Mouse (Mus musculus): ENCODE measurements around the gene Nmur1.

Gene Nmur1

GRCm38 (mm10) chr1:86409476-86409875, 16.6 kb downstream of the Nmur1 start:
- DNase-seq (ENCODE audit: low read depth, low spot score) = no peak

- DNase-seq (ENCODE audit: low read depth, low spot score) = no peak
Observed at GRCm38 (mm10) chr1:86408515-86408914, 17.5 kb downstream of the Nmur1 start.

GRCm38 (mm10) chr1:86406914-86407313, 19.1 kb downstream of the Nmur1 start:
- peak; percentile 40 for DNase-seq (ENCODE audit: low read depth, low spot score)

- DNase-seq (ENCODE audit: low read depth, low spot score) = no peak
Observed at GRCm38 (mm10) chr1:86406313-86406712, 19.7 kb downstream of the Nmur1 start.

GRCm38 (mm10) chr1:86404834-86405233, 21.2 kb downstream of the Nmur1 start:
- peak; percentile 52 for DNase-seq (ENCODE audit: low read depth, low spot score)

GRCm38 (mm10) chr1:86400096-86400754, 25.8 kb downstream of the Nmur1 start:
- no peak for DNase-seq (ENCODE audit: low read depth, low spot score)

GRCm38 (mm10) chr1:86399322-86399721, 26.7 kb downstream of the Nmur1 start:
- no peak for DNase-seq (ENCODE audit: low read depth, low spot score)

GRCm38 (mm10) chr1:86398222-86398621, 27.8 kb downstream of the Nmur1 start:
- DNase-seq (ENCODE audit: low read depth, low spot score) = no peak

GRCm38 (mm10) chr1:86397621-86398020, 28.4 kb downstream of the Nmur1 start:
- no peak for DNase-seq (ENCODE audit: low read depth, low spot score)

GRCm38 (mm10) chr1:86395897-86396296, 30.1 kb downstream of the Nmur1 start:
- DNase-seq (ENCODE audit: low read depth, low spot score) = no peak

- DNase-seq (ENCODE audit: low read depth, low spot score) = peak; percentile 86
Observed at GRCm38 (mm10) chr1:86394246-86394645, 31.8 kb downstream of the Nmur1 start.

GRCm38 (mm10) chr1:86393219-86393618, 32.8 kb downstream of the Nmur1 start:
- peak; percentile 33 for DNase-seq (ENCODE audit: low read depth, low spot score)

GRCm38 (mm10) chr1:86391425-86391824, 34.6 kb downstream of the Nmur1 start:
- no peak for DNase-seq (ENCODE audit: low read depth, low spot score)

GRCm38 (mm10) chr1:86389230-86389629, 36.8 kb downstream of the Nmur1 start:
- peak; percentile 71 for DNase-seq (ENCODE audit: low read depth, low spot score)

- DNase-seq (ENCODE audit: low read depth, low spot score) = peak; percentile 74
Observed at GRCm38 (mm10) chr1:86381027-86381426, 45.0 kb downstream of the Nmur1 start.

- no peak for DNase-seq (ENCODE audit: low read depth, low spot score)
Observed at GRCm38 (mm10) chr1:86379161-86379569, 46.9 kb downstream of the Nmur1 start.

- DNase-seq (ENCODE audit: low read depth, low spot score) = no peak
Observed at GRCm38 (mm10) chr1:86378662-86379061, 47.4 kb downstream of the Nmur1 start.

GRCm38 (mm10) chr1:86376354-86376753, 49.7 kb downstream of the Nmur1 start:
- no peak for DNase-seq (ENCODE audit: low read depth, low spot score)

- DNase-seq (ENCODE audit: low read depth, low spot score) = peak; percentile 68
Observed at GRCm38 (mm10) chr1:86371997-86372396, 54.0 kb downstream of the Nmur1 start.

- DNase-seq (ENCODE audit: low read depth, low spot score) = no peak
Observed at GRCm38 (mm10) chr1:86368086-86368485, 57.9 kb downstream of the Nmur1 start.

GRCm38 (mm10) chr1:86363671-86364070, 62.4 kb downstream of the Nmur1 start:
- DNase-seq (ENCODE audit: low read depth, low spot score) = peak; percentile 68

- DNase-seq (ENCODE audit: low read depth, low spot score) = no peak
Observed at GRCm38 (mm10) chr1:86361852-86362615, 64.0 kb downstream of the Nmur1 start.

- DNase-seq (ENCODE audit: low read depth, low spot score) = no peak
Observed at GRCm38 (mm10) chr1:86360441-86360840, 65.6 kb downstream of the Nmur1 start.
